Mouse (Mus musculus): ENCODE measurements around the gene Aco1. TPM values are rescaled to one million over a fixed set of nuclear protein-coding genes. Genes with fewer than 3 reads are reported as not detected.
"Not testable (repeated sequence)": the region's sequence is repeated elsewhere in the genome, so short reads cannot be mapped to it uniquely, and the experiment has no call there.

Gene Aco1
- 57.5 and 58.5 TPM in 2 replicates for polyA plus RNA-seq (2015; fragmentation: Nextera tagmentation; extraction: Ambion mirVana)

DNA sequence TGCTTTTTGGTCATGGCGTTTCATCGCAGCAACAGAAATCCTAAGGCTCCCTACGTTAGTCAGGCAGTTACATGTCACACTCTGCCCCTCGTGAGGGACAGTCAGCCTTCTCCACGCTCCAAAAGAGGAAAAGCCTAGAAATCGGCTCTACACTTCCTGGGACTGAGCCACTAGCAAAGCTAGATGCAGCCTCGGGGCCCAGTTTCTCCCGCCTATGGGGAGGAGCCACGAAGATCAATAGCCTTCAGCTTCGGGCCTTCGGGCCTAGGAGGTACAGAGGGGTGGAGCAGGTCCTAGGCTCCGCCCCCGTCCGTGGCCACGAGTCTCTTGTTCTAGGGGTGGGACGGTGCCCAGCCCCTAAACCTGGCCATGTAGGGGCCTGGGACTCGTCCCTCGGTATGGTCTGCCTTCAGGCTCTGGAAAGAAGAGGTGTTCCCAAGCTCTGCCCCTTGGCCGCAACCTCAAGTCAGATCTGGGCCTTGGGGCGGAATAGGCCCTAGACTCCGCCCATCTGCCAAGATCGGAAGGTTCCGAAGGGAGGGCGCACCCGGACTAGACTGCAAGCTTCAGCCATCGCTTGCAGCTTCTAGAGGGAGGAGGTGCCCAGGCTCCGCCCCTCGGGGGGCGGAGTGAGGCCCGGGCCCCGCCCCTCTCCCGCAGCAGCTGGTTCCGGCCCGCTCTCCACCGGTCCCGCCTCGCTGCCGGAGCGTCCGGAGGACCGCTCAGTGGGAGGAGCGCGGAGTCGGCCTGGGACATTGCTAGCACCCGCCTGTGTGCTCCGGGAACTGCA, at the start of gene Aco1:
TSS of gene Aco1 (plus strand) at position 339 of the 790 bp plus-strand sequence.
- H3K36me3 ChIP-seq: no peaks in the 10 kb centered on the region
- H3K4me2 ChIP-seq: peak within 1 kb of the TSS; percentile 77
- H3K4me1 ChIP-seq: peaks cover 24% of the 10 kb centered on the region
- peak within 1 kb of the TSS; percentile 97 for H3K27ac ChIP-seq
- peak; percentile 97 for ATAC-seq (ENCODE audit: borderline replicate concordance, extremely low read depth, low FRiP score, low TSS enrichment)
- H3K9me3 ChIP-seq: no peaks in the 10 kb centered on the region
- peak within 1 kb of the TSS; percentile 74 for H3K9ac ChIP-seq
- under 1% methylated on average over 46 of the region's 46 CpGs for WGBS
- H3K4me3 ChIP-seq: peak within 1 kb of the TSS; percentile 76
- no peaks in the 10 kb centered on the region for H3K27me3 ChIP-seq

DNA sequence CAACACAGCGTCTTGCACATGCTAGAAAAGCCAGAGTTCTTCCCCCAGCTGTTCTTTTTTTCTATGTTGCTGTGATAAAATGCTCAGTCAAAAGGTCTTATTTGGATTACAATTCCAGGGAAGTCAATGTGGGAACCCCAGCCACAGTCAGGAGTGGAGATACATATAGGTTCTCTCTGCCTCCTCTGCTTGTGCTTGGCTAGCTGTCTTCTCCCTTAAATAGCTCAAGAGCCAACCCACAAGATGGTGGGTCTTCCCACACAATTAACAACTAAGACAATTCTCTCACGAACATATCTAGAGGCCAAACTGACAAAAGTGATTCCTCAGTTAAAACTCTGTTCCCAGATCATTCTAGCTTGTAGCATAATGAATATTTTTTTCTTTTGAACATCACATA, 47.9 kb upstream of the Aco1 start:
- Histone ChIP-seq H3K9me3 (no peaks in the 10 kb centered on the region), H3K4me2 (no peak overlapping the region), H3K27me3 (no peaks in the 10 kb centered on the region), H3K36me3 (no peaks in the 10 kb centered on the region), H3K27ac (no peak overlapping the region), H3K9ac (no peak overlapping the region), H3K4me1 (no peaks in the 10 kb centered on the region), H3K4me3 (no peak overlapping the region)
- no peak for ATAC-seq (ENCODE audit: borderline replicate concordance, extremely low read depth, low FRiP score, low TSS enrichment)
- 76% methylated on average over 2 of the region's 2 CpGs for WGBS

DNA sequence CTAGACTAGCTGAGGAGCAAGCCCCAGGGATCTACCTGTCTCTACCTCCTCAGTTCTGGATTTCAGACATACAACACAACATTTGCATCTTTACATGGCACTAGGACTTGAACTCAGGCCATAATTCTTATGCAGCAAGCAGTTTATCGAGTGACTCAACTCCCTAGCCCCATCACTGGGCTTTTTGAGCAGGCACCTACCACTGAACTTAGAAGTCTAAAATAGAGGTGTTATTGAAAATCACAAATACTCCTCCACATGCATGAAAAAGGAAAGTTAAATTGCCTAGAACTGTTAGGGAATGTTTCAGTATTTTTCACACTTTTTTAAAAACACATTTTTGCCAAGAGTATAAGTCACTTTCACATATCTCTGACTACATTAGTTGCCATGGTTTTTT, 39.9 kb upstream of the Aco1 start:
- no peaks in the 10 kb centered on the region for H3K9me3 ChIP-seq
- no peak overlapping the region for H3K9ac ChIP-seq
- ATAC-seq (ENCODE audit: borderline replicate concordance, extremely low read depth, low FRiP score, low TSS enrichment): no peak
- H3K27me3 ChIP-seq: no peaks in the 10 kb centered on the region
- no peaks in the 10 kb centered on the region for H3K4me1 ChIP-seq
- H3K27ac ChIP-seq: no peak overlapping the region
- H3K36me3 ChIP-seq: no peaks in the 10 kb centered on the region
- H3K4me2 ChIP-seq: no peak overlapping the region
- 75% methylated on average over 1 of the region's 1 CpGs for WGBS
- no peak overlapping the region for H3K4me3 ChIP-seq

DNA sequence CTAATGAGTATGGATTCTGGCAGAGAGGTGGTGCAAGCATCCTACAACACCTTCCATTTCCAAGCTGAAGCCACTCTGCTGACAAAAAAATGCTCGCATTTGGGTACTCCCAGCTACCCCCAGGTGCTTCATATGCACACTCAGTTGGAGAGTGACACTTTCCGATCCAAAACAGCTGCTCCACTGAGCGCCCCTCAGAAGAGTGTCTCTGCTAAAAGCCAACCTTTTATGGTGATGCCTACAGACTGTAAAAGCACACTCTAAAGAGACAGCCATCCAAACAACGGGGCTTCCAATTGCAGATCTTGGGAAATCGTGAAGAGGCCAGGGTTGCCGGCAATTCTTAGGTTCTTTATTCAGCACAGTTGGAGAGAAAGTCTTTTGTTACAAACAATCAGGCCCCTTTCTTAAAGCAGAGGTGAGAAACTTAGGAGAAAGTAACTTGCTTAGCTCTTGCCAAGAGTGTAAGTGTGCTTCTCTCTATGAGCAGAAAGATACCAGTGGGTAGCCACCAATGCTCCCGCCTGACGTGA, 36.8 kb upstream of the Aco1 start:
- Histone ChIP-seq H3K27ac (no peak overlapping the region), H3K4me3 (no peak overlapping the region), H3K36me3 (no peaks in the 10 kb centered on the region), H3K27me3 (no peaks in the 10 kb centered on the region), H3K4me2 (no peak overlapping the region), H3K9ac (no peak overlapping the region), H3K9me3 (no peaks in the 10 kb centered on the region), H3K4me1 (no peaks in the 10 kb centered on the region)
- no peak for ATAC-seq (ENCODE audit: borderline replicate concordance, extremely low read depth, low FRiP score, low TSS enrichment)
- 53% methylated on average over 8 of the region's 8 CpGs for WGBS

DNA sequence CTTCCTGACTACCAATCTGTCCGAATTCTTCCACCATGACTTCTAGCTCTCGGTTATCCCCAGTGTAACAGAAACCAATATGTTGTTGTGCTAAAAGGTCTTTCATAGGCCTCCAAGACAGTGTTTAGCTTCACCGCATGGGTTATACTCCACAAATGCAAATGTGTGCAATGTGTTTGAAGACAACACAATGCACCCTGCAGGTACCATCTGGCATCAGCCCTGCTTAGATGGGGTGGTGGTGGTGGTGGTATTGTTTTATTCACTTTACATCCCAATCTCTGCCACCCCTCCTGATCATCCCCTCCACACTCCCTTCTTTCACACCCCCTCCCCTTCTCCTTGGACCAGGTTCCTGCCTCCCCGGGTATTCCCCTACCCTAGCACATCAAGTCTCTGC, 34.9 kb upstream of the Aco1 start:
- H3K36me3 ChIP-seq: no peaks in the 10 kb centered on the region
- H3K4me2 ChIP-seq: no peak overlapping the region
- no peak overlapping the region for H3K4me3 ChIP-seq
- no peaks in the 10 kb centered on the region for H3K4me1 ChIP-seq
- no peaks in the 10 kb centered on the region for H3K9me3 ChIP-seq
- no peak overlapping the region for H3K27ac ChIP-seq
- no peak for ATAC-seq (ENCODE audit: borderline replicate concordance, extremely low read depth, low FRiP score, low TSS enrichment)
- WGBS: 89% methylated on average over 4 of the region's 4 CpGs
- no peaks in the 10 kb centered on the region for H3K27me3 ChIP-seq
- H3K9ac ChIP-seq: no peak overlapping the region

DNA sequence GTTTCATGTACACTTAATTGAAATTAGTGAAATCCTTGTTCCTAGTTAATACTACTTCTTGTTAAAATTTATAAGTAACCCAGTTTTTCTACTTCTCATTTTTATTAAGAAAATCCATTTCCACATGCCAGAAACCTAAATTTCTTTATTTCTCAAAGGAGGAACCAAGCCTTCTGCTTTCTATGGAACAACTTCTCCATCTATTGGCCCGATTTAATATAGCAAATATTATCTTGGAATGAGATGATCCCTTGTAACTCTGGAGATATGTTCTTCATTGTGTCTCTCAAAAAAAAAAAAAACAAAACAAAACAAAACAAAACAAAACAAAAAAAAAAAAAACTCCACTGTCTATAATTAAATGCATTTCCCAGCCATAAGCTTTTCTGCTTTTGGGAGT, 29.7 kb upstream of the Aco1 start:
- ATAC-seq (ENCODE audit: borderline replicate concordance, extremely low read depth, low FRiP score, low TSS enrichment): no peak
- no peaks in the 10 kb centered on the region for H3K9me3 ChIP-seq
- no peak overlapping the region for H3K4me3 ChIP-seq
- H3K4me1 ChIP-seq: no peaks in the 10 kb centered on the region
- no peaks in the 10 kb centered on the region for H3K27me3 ChIP-seq
- 63% methylated on average over 1 of the region's 1 CpGs for WGBS
- no peak overlapping the region for H3K27ac ChIP-seq
- no peak overlapping the region for H3K9ac ChIP-seq
- H3K36me3 ChIP-seq: no peaks in the 10 kb centered on the region
- H3K4me2 ChIP-seq: no peak overlapping the region

DNA sequence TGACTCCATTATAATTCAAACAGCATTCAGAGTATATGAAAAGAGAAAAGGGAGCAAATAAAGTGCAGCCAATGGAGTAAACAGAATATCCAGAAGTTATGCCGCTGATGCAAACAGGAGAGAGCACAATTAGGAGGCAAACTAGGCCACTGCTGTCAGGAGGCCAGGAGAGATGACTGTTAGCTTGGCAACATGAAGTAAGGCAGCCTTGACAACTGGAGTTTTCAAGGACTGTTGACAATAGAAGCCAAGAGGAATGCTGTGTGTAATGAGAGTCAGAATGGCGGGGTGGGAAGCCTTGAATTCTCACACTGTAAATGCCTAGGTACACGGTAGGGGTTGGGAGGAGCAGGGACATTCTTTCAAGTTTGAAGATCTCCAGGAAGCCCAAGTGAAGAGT, 21.7 kb upstream of the Aco1 start:
- Histone ChIP-seq H3K36me3 (no peaks in the 10 kb centered on the region), H3K9ac (no peak overlapping the region), H3K4me1 (no peaks in the 10 kb centered on the region), H3K4me3 (no peak overlapping the region), H3K27me3 (no peaks in the 10 kb centered on the region), H3K4me2 (no peak overlapping the region), H3K9me3 (no peaks in the 10 kb centered on the region), H3K27ac (no peak overlapping the region)
- no peak for ATAC-seq (ENCODE audit: borderline replicate concordance, extremely low read depth, low FRiP score, low TSS enrichment)
- 55% methylated on average over 3 of the region's 3 CpGs for WGBS

DNA sequence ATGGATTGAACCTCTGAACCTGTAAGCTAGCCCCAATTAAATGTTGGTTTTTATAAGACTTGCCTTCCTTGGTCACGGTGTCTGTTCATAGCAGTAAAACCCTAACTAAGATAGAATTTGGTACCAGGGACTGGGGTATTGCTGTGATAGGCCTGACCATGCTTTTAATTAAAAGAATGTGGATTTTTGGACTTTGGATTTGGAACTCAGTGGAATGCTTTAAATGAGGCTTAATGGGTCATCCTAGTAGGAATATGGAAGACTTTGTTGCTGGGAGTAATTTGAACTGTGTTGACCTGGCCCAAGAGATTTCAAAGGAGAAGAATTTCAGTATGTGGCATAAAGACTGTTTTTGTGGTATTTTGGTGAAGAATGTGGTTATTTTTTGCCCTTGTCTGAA, 20.6 kb upstream of the Aco1 start:
- not testable (repeated sequence) for H3K27ac ChIP-seq; H3K36me3 ChIP-seq; ATAC-seq (ENCODE audit: borderline replicate concordance, extremely low read depth, low FRiP score, low TSS enrichment); H3K4me2 ChIP-seq; H3K9me3 ChIP-seq; H3K4me1 ChIP-seq; H3K27me3 ChIP-seq; H3K4me3 ChIP-seq; H3K9ac ChIP-seq
- 88% methylated on average over 1 of the region's 1 CpGs for WGBS

DNA sequence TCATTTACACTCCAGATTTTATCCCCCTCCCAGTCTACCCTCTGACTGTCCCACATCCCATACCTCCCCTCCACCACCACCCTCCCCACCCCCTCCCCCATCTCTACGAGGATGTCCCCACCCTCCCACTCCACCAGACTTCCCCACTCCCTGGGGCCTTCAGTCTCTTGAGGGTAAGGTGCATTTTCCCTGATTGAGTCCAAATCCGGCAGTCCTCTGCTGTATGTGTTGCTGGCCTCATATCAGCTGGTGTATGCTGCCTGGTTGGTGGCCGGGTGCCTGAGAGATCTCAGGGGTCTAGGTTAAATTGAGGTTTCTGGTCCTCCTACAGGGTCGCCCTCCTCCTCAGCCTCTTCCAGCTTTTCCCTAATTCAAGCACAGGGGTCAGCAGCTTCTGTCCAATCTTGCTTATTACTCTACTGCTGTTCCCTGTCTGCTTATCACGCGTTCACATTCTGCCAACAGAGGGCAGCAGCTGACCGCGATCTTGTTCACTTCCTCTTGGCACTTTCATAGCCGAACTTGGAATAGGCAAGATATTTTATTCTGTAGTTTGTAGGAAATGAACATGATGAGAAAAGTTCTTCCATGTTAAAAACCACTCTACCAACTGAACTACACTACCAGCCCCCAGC, 8.3 kb upstream of the Aco1 start:
- no peaks in the 10 kb centered on the region for H3K9me3 ChIP-seq
- H3K9ac ChIP-seq: no peak overlapping the region
- no peak overlapping the region for H3K4me2 ChIP-seq
- no peaks in the 10 kb centered on the region for H3K27me3 ChIP-seq
- no peaks in the 10 kb centered on the region for H3K4me1 ChIP-seq
- H3K4me3 ChIP-seq: no peak overlapping the region
- WGBS: 15% methylated on average over 9 of the region's 9 CpGs
- no peak for ATAC-seq (ENCODE audit: borderline replicate concordance, extremely low read depth, low FRiP score, low TSS enrichment)
- H3K27ac ChIP-seq: no peak overlapping the region
- H3K36me3 ChIP-seq: no peaks in the 10 kb centered on the region

DNA sequence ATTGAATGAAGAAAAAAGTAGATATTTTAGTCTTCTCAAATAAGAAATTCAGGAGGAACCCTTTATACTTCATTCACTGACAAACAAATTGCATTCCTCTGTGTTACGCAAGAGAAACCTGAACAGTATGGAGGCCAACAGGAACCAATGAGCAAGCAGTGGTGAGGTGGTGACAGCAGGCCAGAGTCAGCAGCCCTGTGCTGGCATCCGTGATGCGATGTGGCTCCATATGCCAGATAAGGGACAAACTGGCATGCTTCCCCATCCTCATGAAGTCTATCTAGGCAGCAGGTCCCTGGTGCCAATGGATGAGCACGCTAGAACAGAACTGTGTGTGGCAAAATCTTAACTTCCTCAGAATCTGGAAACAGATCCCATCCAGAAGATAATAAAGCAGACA, 6.4 kb upstream of the Aco1 start:
- 80% methylated on average over 4 of the region's 4 CpGs for WGBS
- H3K27me3 ChIP-seq: no peaks in the 10 kb centered on the region
- H3K4me3 ChIP-seq: no peak overlapping the region
- H3K4me1 ChIP-seq: no peaks in the 10 kb centered on the region
- ATAC-seq (ENCODE audit: borderline replicate concordance, extremely low read depth, low FRiP score, low TSS enrichment): no peak
- H3K9me3 ChIP-seq: no peaks in the 10 kb centered on the region
- no peak overlapping the region for H3K4me2 ChIP-seq
- no peak overlapping the region for H3K27ac ChIP-seq
- H3K9ac ChIP-seq: no peak overlapping the region
- no peaks in the 10 kb centered on the region for H3K36me3 ChIP-seq

DNA sequence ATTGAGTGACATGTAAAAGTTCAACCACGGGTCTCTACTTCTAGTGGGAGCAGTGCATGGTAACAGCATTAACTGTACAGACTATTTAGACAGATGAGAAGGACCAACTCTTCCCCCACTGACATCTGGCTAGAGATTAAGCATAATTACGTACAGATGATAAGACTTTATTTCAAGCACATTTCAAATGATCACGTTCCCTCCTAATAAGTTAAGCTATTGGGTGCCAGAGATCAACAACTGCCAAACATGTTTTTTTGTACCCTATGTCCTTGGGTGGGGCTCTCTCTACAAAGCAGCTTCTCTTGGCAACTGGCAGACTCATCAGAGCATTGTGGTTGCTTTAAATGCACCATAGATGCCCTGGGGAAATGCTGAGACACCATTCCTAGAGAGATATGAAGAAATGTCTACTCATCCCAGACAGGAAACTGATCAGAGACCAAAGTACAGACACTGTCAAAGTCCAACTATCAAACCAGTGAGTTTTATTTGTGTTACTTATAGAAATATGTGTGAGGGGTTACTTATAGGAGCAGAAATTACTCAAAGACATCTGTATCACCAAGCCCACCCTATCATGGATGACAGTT, 3.1 kb upstream of the Aco1 start:
- 70% methylated on average over 3 of the region's 3 CpGs for WGBS
- Histone ChIP-seq H3K9me3 (no peaks in the 10 kb centered on the region), H3K4me3 (no peak overlapping the region), H3K4me2 (no peak overlapping the region), H3K27me3 (no peaks in the 10 kb centered on the region), H3K9ac (no peak overlapping the region), H3K36me3 (no peaks in the 10 kb centered on the region), H3K27ac (no peak overlapping the region), H3K4me1 (peaks cover 16% of the 10 kb centered on the region)
- ATAC-seq (ENCODE audit: borderline replicate concordance, extremely low read depth, low FRiP score, low TSS enrichment): no peak

DNA sequence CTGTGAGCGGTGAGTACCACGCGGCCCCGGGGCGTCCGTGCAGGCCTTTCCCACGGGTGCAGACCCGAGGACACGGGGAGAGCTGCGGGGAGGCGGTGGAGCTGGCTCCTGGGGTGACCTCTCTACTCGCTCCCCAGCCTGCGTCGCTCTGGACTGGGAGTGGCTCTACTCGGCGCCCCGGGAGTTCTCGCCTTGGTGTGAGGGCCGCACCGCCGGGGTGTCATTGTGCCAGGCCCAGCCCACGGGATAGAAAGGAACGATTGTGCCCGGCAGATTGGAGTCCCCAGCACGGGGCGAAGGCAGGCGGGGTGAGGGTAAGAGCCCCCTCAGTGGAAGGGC, 621 bp downstream of the Aco1 start:
- Histone ChIP-seq H3K36me3 (no peaks in the 10 kb centered on the region), H3K4me3 (peak overlapping the region; percentile 76), H3K9me3 (no peaks in the 10 kb centered on the region), H3K9ac (peak overlapping the region; percentile 74), H3K27ac (peak overlapping the region; percentile 97), H3K4me2 (peak overlapping the region; percentile 77), H3K27me3 (no peaks in the 10 kb centered on the region), H3K4me1 (peaks cover 24% of the 10 kb centered on the region)
- no peak for ATAC-seq (ENCODE audit: borderline replicate concordance, extremely low read depth, low FRiP score, low TSS enrichment)
- under 1% methylated on average over 27 of the region's 27 CpGs for WGBS
